7 mouse cellular contexts compared by ENCODE assay signal in genomic region chr9:58489133-58489864, GRCm38 (mm10). TPM values are rescaled to one million over a fixed set of nuclear protein-coding genes. Genes with fewer than 3 reads are reported as not detected.
DNase-seq lines count a peak whose midpoint lies in the region; ATAC-seq and TF ChIP-seq lines count a peak whose summit lies in the region.

No protein-coding gene starts in this region.

- H3K4me1 ChIP-seq in forebrain, postnatal 0 days (ENCODE audit: insufficient read depth), result peaks cover 14% of the 10 kb centered on the region; the same call in 1 of the 2 replicates
- H3K4me1 ChIP-seq in midbrain, embryonic 10.5 days, result peaks cover 37% of the 10 kb centered on the region
- 0 out of 2 replicates have a peak, but pooled peaks cover 3% of the 10 kb centered on the region for H3K4me1 ChIP-seq in thymus, adult 2 months (replicated peaks; ENCODE audit: control insufficient read depth, insufficient read depth, low read length)

- H3K27me3 ChIP-seq in forebrain, postnatal 0 days (ENCODE audit: insufficient read depth, low read length), result no peaks in the 10 kb centered on the region
- H3K27me3 ChIP-seq in midbrain, embryonic 10.5 days (ENCODE audit: low read depth, poor library complexity, severe bottlenecking), result peaks cover 84% of the 10 kb centered on the region
- H3K27me3 ChIP-seq in thymus, adult 2 months (ENCODE audit: control insufficient read depth, insufficient read depth, low read length), result peaks cover 8% of the 10 kb centered on the region; the same call in 1 of the 2 replicates

- H3K9me3 ChIP-seq in forebrain, postnatal 0 days (ENCODE audit: low read length), result no peaks in the 10 kb centered on the region
- no peaks in the 10 kb centered on the region for H3K9me3 ChIP-seq in midbrain, embryonic 10.5 days (replicated peaks)

- DNase-seq in layer of hippocampus, adult 2 months (ENCODE audit: low spot score in 2 of 2), result no peak
- DNase-seq in layer of hippocampus, adult 9-10 months (ENCODE audit: low spot score), result no peak
- peak; percentile 61 to 63 for DNase-seq in cerebellum, postnatal 10 days
- DNase-seq in forebrain, postnatal 0 days, result peak; percentile 57
- DNase-seq in midbrain, embryonic 10.5 days (ENCODE audit: low spot score), result peak; percentile 29
- DNase-seq in thymus, adult 2 months, result no peak
- no peak for DNase-seq in thymus, adult 18-20 months

- no peaks in the 10 kb centered on the region; the same call in 1 of the 2 replicates for H3K36me3 ChIP-seq in forebrain, postnatal 0 days (ENCODE audit: insufficient read depth)
- no peaks in the 10 kb centered on the region for H3K36me3 ChIP-seq in midbrain, embryonic 10.5 days
- no peaks in the 10 kb centered on the region for H3K36me3 ChIP-seq in thymus, adult 2 months (ENCODE audit: control insufficient read depth, insufficient read depth, low read length)

- no peak for TF ChIP-seq POLR2A in thymus, adult 2 months (IDR thresholded peaks at IDR 0.05; ENCODE audit: control insufficient read depth, extremely low read depth, insufficient read depth, low read length, poor library complexity)

- 2% methylated on average over 13 of the region's 13 CpGs for WGBS in forebrain, postnatal 0 days
- WGBS in midbrain, embryonic 10.5 days, result 2% methylated on average over 13 of the region's 13 CpGs
- 52% methylated on average over 13 of the region's 13 CpGs for WGBS in thymus, adult 2 months

- peak overlapping the region; percentile 90 for H3K9ac ChIP-seq in forebrain, postnatal 0 days

- ATAC-seq in forebrain, postnatal 0 days, result peak; percentile 60

- no peak for TF ChIP-seq CTCF in layer of hippocampus, adult 2 months (conservative IDR thresholded peaks at IDR 0.05)
- no peak for TF ChIP-seq CTCF in forebrain, postnatal 0 days (IDR thresholded peaks at IDR 0.05; ENCODE audit: low read depth)
- TF ChIP-seq CTCF in thymus, adult 2 months (IDR thresholded peaks at IDR 0.05; ENCODE audit: borderline replicate concordance, control insufficient read depth, extremely low read depth, insufficient read depth, low read length, poor library complexity), result no peak

- H3K4me3 ChIP-seq in layer of hippocampus, adult 2 months, result peak overlapping the region; percentile 92
- H3K4me3 ChIP-seq in forebrain, postnatal 0 days (ENCODE audit: low read depth, low read length), result peak overlapping the region; percentile 85
- peak overlapping the region; percentile 77 for H3K4me3 ChIP-seq in midbrain, embryonic 10.5 days
- H3K4me3 ChIP-seq in thymus, adult 2 months (ENCODE audit: control insufficient read depth, insufficient read depth, low read length), result no peak overlapping the region

- peak overlapping the region; percentile 92 for H3K27ac ChIP-seq in layer of hippocampus, adult 2 months
- H3K27ac ChIP-seq in forebrain, postnatal 0 days (ENCODE audit: low read depth, low read length), result peak overlapping the region; percentile 93
- H3K27ac ChIP-seq in midbrain, embryonic 10.5 days (replicated peaks), result peak overlapping the region; percentile 87
- H3K27ac ChIP-seq in thymus, adult 2 months (ENCODE audit: control insufficient read depth, insufficient read depth, low read length), result no peak overlapping the region

- H3K4me2 ChIP-seq in forebrain, postnatal 0 days (ENCODE audit: low read depth), result peak overlapping the region; percentile 90

RNA-seq across cellular contexts. Expression of gene Insyn1, which starts 0.9 kb away (rescaled TPM):
- 100 to 1,000 TPM; 236 to 254 TPM for total RNA-seq in layer of hippocampus, adult 2 months (2021)
- total RNA-seq in forebrain, postnatal 0 days (2014; rRNA removed), result 65.3 and 71.5 TPM in 2 replicates
- 6.0 TPM in 2 replicates for polyA plus RNA-seq in forebrain, postnatal 0 days (2015; fragmentation: Nextera tagmentation; extraction: Ambion mirVana)
- polyA plus RNA-seq in midbrain, embryonic 10.5 days (2016; fragmentation: Nextera tagmentation; extraction: Ambion mirVana), result 0.54 and 1.1 TPM in 2 replicates
- polyA plus RNA-seq in thymus, adult 2 months (2012; rRNA removed), result 3.2 and 4.9 TPM in 2 replicates

Comparison
In these comparisons a context has a peak if more than half of its experiments do, and no peak if none do; other contexts are left out.
1. DNase-seq: peak in cerebellum, postnatal 10 days (2 of 2), forebrain, postnatal 0 days (single experiment) and midbrain, embryonic 10.5 days (single experiment); none in layer of hippocampus, adult 2 months (0 of 2), layer of hippocampus, adult 9-10 months (single experiment), thymus, adult 2 months (single experiment) and thymus, adult 18-20 months (0 of 2).